ENCODE assay signal across 10 mouse cellular contexts in the genomic region with DNA sequence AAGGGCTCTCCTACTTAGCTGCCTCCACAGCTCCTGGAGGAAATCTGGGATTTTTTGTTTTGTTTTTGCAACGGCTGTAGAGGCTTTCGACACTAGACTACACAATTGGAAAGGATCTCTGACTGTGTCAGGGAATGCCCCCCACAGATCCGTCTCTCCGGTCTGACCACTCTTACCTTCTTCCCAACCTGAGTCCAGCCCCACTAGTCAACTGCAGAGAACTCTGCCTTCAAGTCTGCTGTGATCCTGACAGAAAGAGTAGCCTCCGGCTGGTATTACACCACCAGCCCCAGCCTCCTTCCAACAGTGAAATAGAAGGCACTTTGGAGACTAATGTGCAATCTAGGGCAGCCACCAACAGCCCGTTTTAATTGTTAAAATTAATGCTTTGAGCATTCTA. TPM values are rescaled to one million over a fixed set of nuclear protein-coding genes. Genes with fewer than 3 reads are reported as not detected.
A peak's percentile ranks its signal among the peaks of the same experiment; 100 is the strongest.
DNase-seq lines count a peak whose midpoint lies in the region; ATAC-seq and TF ChIP-seq lines count a peak whose summit lies in the region.
"Had no signal": no experiment of that assay in that cellular context is flagged by ENCODE, and none has a peak within 500 bp of the region (broad histone marks: within the 10 kb centered on the region; RNA-seq: fewer than 3 reads in every experiment).

No protein-coding gene starts in this region.

- peaks cover 71% of the 10 kb centered on the region for H3K4me1 ChIP-seq in kidney, embryonic 15.5 days
- H3K4me1 ChIP-seq in embryonic fibroblast, embryonic 13.5 days (ENCODE audit: control insufficient read depth, insufficient read depth, low read length), result peaks cover 10% of the 10 kb centered on the region
- H3K4me1 ChIP-seq in intestine, embryonic 16.5 days (ENCODE audit: control insufficient read depth, insufficient read depth, low read length), result peaks cover 47% of the 10 kb centered on the region

- no peak for ATAC-seq in kidney, embryonic 15.5 days (replicated peaks; ENCODE audit: low FRiP score)
- no peak for ATAC-seq in intestine, embryonic 16.5 days

- no peak for TF ChIP-seq POLR2A in embryonic fibroblast, embryonic 13.5 days (IDR thresholded peaks at IDR 0.05; ENCODE audit: low read depth, low read length)
- no peak for TF ChIP-seq POLR2A in myocyte (IDR thresholded peaks at IDR 0.05; ENCODE audit: insufficient read length, low read depth)

- H3K79me2 ChIP-seq in myocyte (ENCODE audit: control insufficient read depth, insufficient read depth), result peaks cover 38% of the 10 kb centered on the region

- no peaks in the 10 kb centered on the region for H3K9me3 ChIP-seq in kidney, embryonic 15.5 days (replicated peaks)
- peaks cover 4% of the 10 kb centered on the region; the same call in 1 of the 2 replicates for H3K9me3 ChIP-seq in intestine, embryonic 16.5 days (ENCODE audit: control insufficient read depth, low read length)
- H3K9me3 ChIP-seq: G1E had no signal

- no peak for TF ChIP-seq CTCF in embryonic fibroblast, embryonic 13.5 days (IDR thresholded peaks at IDR 0.05; ENCODE audit: borderline replicate concordance, insufficient read depth, low read length)

- H3K27me3 ChIP-seq in kidney, embryonic 15.5 days, result no peaks in the 10 kb centered on the region
- no peaks in the 10 kb centered on the region for H3K27me3 ChIP-seq in intestine, embryonic 16.5 days (replicated peaks; ENCODE audit: control insufficient read depth, insufficient read depth, low read length)
- no peaks in the 10 kb centered on the region for H3K27me3 ChIP-seq in myocyte (ENCODE audit: control insufficient read depth, insufficient read depth, insufficient read length)

- WGBS in kidney, embryonic 15.5 days, result 18% methylated on average over 6 of the region's 6 CpGs
- 28% methylated on average over 6 of the region's 6 CpGs for WGBS in intestine, embryonic 16.5 days

- DNase-seq in kidney, postnatal 25 days, result no peak
- no peak for DNase-seq in spleen, postnatal 10 days (ENCODE audit: low spot score in 2 of 2)
- DNase-seq in thymus, postnatal 14 days, result no peak
- DNase-seq in thymus, postnatal 36 days, result no peak
- DNase-seq: kidney, adult 2 months had no signal

- H3K4me3 ChIP-seq in kidney, embryonic 15.5 days (replicated peaks), result peak overlapping the region; percentile 81
- peak overlapping the region; percentile 86 for H3K4me3 ChIP-seq in embryonic fibroblast, embryonic 13.5 days (ENCODE audit: insufficient read depth, low read length)
- H3K4me3 ChIP-seq in intestine, embryonic 16.5 days (ENCODE audit: low read length), result peak overlapping the region; percentile 82
- H3K4me3 ChIP-seq in myocyte, result peak overlapping the region; percentile 98

- H3K9ac ChIP-seq in kidney, embryonic 15.5 days, result peak overlapping the region; percentile 80; the same call in 1 of the 2 replicates
- H3K9ac ChIP-seq in intestine, embryonic 16.5 days (ENCODE audit: low read depth, low read length), result peak overlapping the region; percentile 88

- peak overlapping the region; percentile 87 for H3K4me2 ChIP-seq in kidney, embryonic 15.5 days
- H3K4me2 ChIP-seq in intestine, embryonic 16.5 days (ENCODE audit: low read depth, low read length), result peak overlapping the region; percentile 83
- H3K4me2 ChIP-seq in myocyte (ENCODE audit: low read depth), result peak overlapping the region; percentile 98

- H3K27ac ChIP-seq in kidney, embryonic 15.5 days, result no peak overlapping the region
- H3K27ac ChIP-seq in embryonic fibroblast, embryonic 13.5 days (ENCODE audit: insufficient read depth, low read length), result no peak overlapping the region
- no peak overlapping the region for H3K27ac ChIP-seq in intestine, embryonic 16.5 days (ENCODE audit: low read length)

- H3K36me3 ChIP-seq in kidney, embryonic 15.5 days, result no peaks in the 10 kb centered on the region; the same call in 1 of the 2 replicates
- no peaks in the 10 kb centered on the region for H3K36me3 ChIP-seq in intestine, embryonic 16.5 days (ENCODE audit: control insufficient read depth, insufficient read depth, low read length)
- no peaks in the 10 kb centered on the region for H3K36me3 ChIP-seq in myocyte (ENCODE audit: control insufficient read depth, insufficient read depth)
- H3K36me3 ChIP-seq: G1E had no signal

- no peak overlapping the region for H3ac ChIP-seq in myocyte (ENCODE audit: control insufficient read depth, insufficient read length)

TF ChIP-seq in myocyte, 11 proteins besides CTCF, POLR2A, EP300 and RAD21:
- TF ChIP-seq TCF12 (IDR thresholded peaks at IDR 0.05; ENCODE audit: insufficient read depth, poor library complexity, severe bottlenecking) (no peak), USF1 (IDR thresholded peaks at IDR 0.05; ENCODE audit: low read depth) (no peak), MYOG (IDR thresholded peaks at IDR 0.05; ENCODE audit: control insufficient read depth in 1 of 3, insufficient read depth in 1 of 3, insufficient read length in 2 of 3, low read depth in 2 of 3) (no peak), REST (IDR thresholded peaks at IDR 0.05; ENCODE audit: insufficient read depth, insufficient read length) (no peak), MYOD1 (IDR thresholded peaks at IDR 0.05; ENCODE audit: control insufficient read depth in 1 of 3, insufficient read length in 2 of 3, low read depth in 2 of 3) (no peak), E2F4 (IDR thresholded peaks at IDR 0.05; ENCODE audit: insufficient read depth) (no peak), CEBPB (IDR thresholded peaks at IDR 0.05; ENCODE audit: insufficient read depth, poor library complexity, severe bottlenecking) (no peak), POLR2AphosphoS2 (IDR thresholded peaks at IDR 0.05; ENCODE audit: insufficient read length, low read depth) (no peak), SRF (IDR thresholded peaks at IDR 0.05; ENCODE audit: control insufficient read depth, insufficient read length, low read depth) (no peak), TCF3 (IDR thresholded peaks at IDR 0.05; ENCODE audit: insufficient read length, low read depth) (no peak), MAX (IDR thresholded peaks at IDR 0.05; ENCODE audit: low read depth) (no peak)

RNA-seq across cellular contexts. Expression of a gene that starts 1.5 kb away (rescaled TPM):
- 5.5 and 6.4 TPM in 2 replicates for polyA plus RNA-seq in kidney, embryonic 15.5 days (2015; fragmentation: Nextera tagmentation; extraction: Ambion mirVana)
- 150 and 157 TPM in 2 replicates for polyA plus RNA-seq in embryonic fibroblast, embryonic 13.5 days (2011; ENCODE audit: insufficient read length, low read depth, missing spikeins)
- 3.0 and 3.6 TPM in 2 replicates for polyA plus RNA-seq in intestine, embryonic 16.5 days (2015; fragmentation: Nextera tagmentation; extraction: Ambion mirVana)
- 59.5 TPM for polyA plus RNA-seq in myocyte (2012; fragmentation: generic; extraction: Trizol)
- polyA plus RNA-seq: G1E had no signal
